Mouse (Mus musculus) heart, postnatal 4 days (tissue): ENCODE data around the gene Cntnap2. TPM values are rescaled to one million over a fixed set of nuclear protein-coding genes. Genes with fewer than 3 reads are reported as not detected.

ENCODE experiments used
- DNase-seq: peaks from one replicate; pipeline ENCODE4 v3.0.0; 2021
- total RNA-seq, 2 experiments: library from RNA; stranded (reverse); gene quantifications; 2 replicates each; pipeline ENCODE4 v1.2.3; 2021

Cntnap2 gene
- total RNA-seq, 2 experiments from 2014 or later: 0.05 TPM

- no peak for DNase-seq
Observed at GRCm38 (mm10) chr6:46704293-46705170, 1645.4 kb downstream of the Cntnap2 start.

GRCm38 (mm10) chr6:46705926-46706325, 1646.8 kb downstream of the Cntnap2 start:
- no peak for DNase-seq

DNA sequence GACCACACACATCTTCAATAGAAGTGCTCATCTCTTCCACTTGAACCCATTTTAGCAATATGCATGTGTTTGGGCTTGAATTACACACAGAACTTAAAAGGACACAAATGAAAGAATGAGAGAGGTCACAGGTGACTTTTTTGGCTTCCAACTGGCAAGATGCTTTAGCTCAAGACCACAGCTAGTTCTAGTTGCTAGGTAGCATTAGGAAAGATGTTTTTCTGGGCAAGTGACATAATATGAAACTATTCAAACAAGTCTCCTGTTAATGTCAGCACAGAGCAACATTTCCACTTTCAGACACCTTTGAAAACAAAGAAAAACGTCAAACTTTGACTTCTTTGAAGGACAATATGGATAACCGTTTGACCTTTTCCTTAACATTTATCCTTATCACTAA, 1657.4 kb downstream of the Cntnap2 start:
- no peak for DNase-seq

DNA sequence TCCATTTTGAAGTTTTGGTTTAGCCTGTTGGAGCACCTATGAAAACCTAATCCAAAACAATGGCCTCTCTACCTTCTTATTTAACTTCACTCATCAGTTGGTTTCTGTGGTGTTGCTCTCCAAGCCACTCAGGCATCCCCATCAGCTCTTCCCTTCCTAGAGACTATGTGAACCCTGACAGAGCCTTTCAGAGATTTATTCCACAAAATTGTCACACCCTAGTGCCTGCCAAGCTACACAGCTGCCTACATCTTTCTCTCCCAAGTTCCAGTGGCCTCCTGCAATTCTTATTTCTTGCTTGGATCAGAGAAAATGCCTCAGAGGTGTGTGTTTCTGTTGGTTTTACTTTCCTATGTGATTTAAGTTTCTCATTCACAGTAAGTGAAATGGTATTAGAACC, 1674.6 kb downstream of the Cntnap2 start:
- DNase-seq: no peak

DNA sequence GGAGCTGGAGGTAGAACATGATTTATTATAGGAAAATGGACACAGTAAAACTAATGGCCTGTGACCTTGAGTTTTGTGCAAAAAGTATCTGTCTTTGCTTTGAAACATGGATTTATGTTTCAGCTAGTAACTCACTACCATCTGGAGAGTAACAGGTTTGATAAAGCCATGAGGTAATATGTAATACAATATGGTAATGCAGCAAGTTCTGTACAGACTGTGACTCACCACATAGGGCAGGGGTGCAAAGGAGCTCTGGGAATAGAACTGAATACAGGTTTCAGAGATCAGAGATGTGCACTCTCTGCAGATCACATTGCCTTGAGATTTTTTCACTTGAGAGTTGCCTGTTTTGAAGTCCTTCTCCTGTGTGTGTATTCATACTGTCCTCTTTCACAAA, 1689.3 kb downstream of the Cntnap2 start:
- no peak for DNase-seq

DNA sequence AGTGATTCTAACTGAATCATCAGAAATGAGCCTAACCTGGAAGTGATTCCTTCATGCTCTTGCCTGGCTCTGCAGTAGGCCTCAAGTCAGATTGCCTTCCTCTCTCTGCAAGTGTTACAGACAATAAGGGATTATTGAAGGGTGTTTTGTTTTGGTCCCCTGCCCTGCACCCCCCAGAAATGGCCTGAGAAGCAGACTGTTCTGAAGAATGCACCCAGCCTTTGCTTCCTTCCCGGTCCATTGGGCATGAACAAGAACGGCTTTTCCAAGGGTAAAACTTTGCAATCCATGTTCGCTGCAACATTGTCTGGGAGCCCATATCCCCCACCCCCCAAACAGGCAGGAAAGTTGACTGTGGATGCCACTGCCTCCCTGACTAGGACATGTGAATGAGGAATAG, 1704.3 kb downstream of the Cntnap2 start:
- no peak for DNase-seq

DNA sequence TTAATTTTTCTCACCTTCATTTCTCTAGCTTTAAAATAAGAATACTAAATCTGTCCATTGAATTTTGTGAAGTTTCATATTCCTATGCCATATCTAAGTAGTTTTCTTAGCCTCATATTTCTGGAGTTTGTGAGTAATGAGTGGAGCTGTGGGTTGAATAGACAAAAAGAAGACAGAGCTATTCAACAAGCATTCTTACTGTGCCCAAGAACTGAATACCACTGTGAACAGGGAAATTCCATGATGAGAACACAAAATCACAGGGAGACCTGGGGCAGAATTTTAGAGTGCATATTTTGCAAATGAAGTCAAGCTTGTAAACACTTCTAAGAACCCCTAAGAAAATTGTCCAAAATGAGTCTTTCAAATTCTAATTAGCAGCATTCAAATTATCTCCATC, 1715.4 kb downstream of the Cntnap2 start:
- DNase-seq: no peak

DNA sequence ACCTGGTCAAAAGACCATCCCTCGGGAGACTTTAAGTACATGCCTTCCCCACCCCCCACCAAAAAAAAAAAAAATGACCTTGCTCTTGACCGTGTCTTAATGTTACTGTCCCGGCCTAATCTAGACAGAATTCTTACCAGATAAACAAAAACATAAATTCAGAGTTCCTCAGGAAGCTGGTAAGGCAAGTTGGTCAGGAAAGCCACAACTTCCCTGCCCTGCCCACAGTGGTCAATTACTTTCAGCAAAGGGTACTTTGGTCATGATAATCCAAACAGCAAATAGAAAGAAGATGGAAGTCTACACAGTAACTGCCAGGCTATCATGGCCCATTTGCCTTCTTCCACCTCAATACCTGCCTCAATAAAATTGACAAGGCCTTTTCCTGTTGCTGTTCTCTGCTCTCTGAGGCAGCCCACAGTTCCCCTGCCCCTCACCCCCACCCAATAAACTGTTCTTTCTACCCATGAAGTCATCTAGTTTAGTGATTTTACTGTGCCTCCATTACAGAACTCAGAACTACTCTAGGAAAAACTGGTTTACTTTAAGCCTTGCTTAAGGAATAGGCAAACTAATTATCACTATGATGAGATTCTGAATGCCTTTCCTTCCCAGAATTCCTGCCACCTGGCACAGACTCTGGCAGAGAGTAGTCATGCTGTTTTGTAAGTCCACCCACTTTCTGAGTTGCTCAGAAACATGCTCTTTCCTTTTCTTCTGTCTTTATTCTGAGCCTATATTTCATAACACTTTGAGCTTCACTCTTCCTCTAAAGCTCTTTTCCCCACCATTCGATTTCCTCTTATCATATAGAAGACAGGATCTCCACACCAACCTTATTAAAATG, 1743.3 kb downstream of the Cntnap2 start:
- DNase-seq: no peak

GRCm38 (mm10) chr6:46856635-46857034, 1797.5 kb downstream of the Cntnap2 start:
- DNase-seq: no peak

DNA sequence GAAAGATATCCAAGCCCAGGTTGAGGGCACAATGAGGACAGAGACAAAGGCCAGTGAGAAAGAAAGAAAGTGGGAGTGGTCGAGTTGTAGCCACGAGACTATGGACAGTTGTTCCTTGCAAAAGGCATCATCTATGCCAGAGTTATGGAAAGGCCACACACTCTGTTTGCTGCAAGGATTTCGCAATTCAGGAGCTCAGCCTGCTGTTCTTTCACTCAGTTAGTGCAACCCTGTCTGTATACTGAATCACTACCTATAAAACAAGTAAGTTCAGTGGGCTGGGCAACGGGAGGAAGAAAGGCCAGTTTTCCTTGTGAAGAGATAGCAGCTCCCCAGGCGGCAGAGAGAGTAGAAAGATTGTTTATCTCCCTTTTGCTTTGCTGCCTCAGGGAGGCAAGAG, 1801.9 kb downstream of the Cntnap2 start:
- DNase-seq: no peak

DNA sequence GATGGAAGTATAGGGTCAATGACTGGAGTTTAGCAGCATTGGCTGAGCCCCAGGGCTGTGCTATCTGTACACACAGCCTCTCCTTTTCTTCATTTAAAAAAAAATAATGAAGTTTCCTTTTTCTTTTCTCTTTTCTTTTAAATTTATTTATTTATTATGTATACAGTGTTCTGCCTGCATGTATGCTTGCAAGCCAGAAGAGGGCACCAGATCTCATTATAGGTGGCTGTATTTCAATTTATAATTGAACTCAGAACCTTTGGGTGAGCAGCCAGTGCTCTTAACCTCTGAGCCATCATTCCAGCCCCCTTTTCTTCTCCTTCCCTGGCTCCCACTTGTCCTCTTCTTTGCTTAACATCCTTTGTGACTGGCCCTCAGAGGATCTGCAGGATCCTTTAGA, 1807.2 kb downstream of the Cntnap2 start:
- no peak for DNase-seq

DNA sequence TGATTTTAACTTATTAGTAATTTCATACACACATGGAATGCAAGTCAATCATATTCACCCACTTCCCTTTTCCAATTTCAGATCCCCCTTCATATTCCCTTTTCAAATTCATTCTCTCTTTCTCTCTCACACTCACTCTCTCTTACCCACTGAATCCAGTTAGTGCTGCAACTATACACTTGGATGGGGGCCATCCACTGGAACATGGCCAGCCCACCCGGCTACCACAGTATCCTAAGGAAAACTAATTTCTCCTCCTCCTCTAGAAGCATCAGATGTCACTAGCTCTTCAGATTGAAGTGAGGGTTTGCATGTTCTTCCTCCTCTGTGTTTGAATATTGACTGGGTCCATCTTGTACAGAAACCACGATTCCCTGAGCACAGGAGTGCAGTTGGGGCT, 1827.1 kb downstream of the Cntnap2 start:
- no peak for DNase-seq

- DNase-seq: no peak
Observed at GRCm38 (mm10) chr6:46909167-46909566, 1850.0 kb downstream of the Cntnap2 start.

- DNase-seq: no peak
Observed at GRCm38 (mm10) chr6:46918701-46919274, 1859.6 kb downstream of the Cntnap2 start.

GRCm38 (mm10) chr6:46919973-46920372, 1860.8 kb downstream of the Cntnap2 start:
- DNase-seq: no peak

- DNase-seq: no peak
Observed at GRCm38 (mm10) chr6:46924709-46925108, 1865.6 kb downstream of the Cntnap2 start.

DNA sequence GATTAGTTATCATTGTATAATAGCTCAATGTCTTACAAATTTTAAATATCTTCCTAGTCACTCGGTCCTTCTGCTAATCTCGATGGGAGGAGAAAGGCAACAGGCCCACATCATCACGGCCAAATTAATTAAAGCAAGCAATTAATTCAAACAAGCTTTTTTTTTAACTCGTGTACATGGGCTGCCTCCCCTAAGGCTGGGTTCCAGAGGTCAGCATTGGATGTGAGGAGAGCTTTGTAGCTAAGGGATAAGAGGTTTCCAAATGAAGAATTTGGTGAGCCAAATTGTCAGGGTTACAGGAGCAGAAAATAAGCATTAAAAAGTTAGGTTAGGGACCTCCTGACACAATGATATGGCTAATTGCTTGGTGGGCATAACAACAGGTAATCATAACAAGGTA, 1886.5 kb downstream of the Cntnap2 start:
- DNase-seq: no peak

GRCm38 (mm10) chr6:46961022-46961686, 1902.0 kb downstream of the Cntnap2 start:
- DNase-seq: peak; percentile 76

GRCm38 (mm10) chr6:46963261-46963660, 1904.1 kb downstream of the Cntnap2 start:
- DNase-seq: no peak

GRCm38 (mm10) chr6:46963693-46964092, 1904.5 kb downstream of the Cntnap2 start:
- no peak for DNase-seq

DNA sequence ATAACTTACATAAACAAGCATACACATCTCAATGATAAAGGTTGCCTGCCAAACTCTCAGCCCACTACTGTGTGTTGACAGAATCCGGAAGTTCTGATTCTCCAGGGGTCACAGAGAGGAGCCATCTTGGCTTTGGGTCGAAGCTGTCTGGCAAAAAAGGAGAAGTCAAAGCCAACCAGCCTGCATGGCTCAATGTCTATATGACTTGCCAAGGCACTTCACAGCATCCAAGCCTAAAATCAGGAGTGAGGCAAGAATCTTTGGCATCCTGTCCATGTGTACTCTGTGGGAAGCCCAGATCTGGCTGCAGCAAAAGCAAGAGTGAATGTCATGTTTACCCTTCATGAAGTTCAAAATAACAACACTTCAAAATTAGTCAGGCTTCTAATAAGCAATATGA, 1913.5 kb downstream of the Cntnap2 start:
- DNase-seq: peak; percentile 22

- no peak for DNase-seq
Observed at GRCm38 (mm10) chr6:46996010-46996602, 1936.9 kb downstream of the Cntnap2 start.
